19 mouse cellular contexts compared by ENCODE assay signal in genomic region chr8:108989841-108990240, GRCm38 (mm10).
"Had no signal": no experiment of that assay in that cellular context is flagged by ENCODE, and none has a peak within 500 bp of the region (broad histone marks: within the 10 kb centered on the region; RNA-seq: fewer than 3 reads in every experiment).

No protein-coding gene starts in this region.

- H3K9me3 ChIP-seq: neural tube, embryonic 12.5 days; neural tube, embryonic 15.5 days; stomach, embryonic 15.5 days had no signal

- H3K4me2 ChIP-seq: midbrain, embryonic 11.5 days; neural tube, embryonic 12.5 days; neural tube, embryonic 15.5 days; stomach, embryonic 15.5 days had no signal

- H3K27ac ChIP-seq: layer of hippocampus, adult 2 months; left cerebral cortex, adult 2 months; liver, embryonic 14.5 days; neural tube, embryonic 12.5 days; neural tube, embryonic 15.5 days; stomach, embryonic 15.5 days had no signal

- H3K4me1 ChIP-seq: neural tube, embryonic 12.5 days; neural tube, embryonic 15.5 days; stomach, embryonic 15.5 days had no signal

- H3K9ac ChIP-seq: liver, embryonic 14.5 days; neural tube, embryonic 12.5 days; neural tube, embryonic 15.5 days; stomach, embryonic 15.5 days had no signal

- H3K4me3 ChIP-seq: layer of hippocampus, adult 2 months; left cerebral cortex, adult 2 months; neural tube, embryonic 12.5 days; neural tube, embryonic 15.5 days; stomach, embryonic 15.5 days had no signal

- H3K27me3 ChIP-seq: neural tube, embryonic 12.5 days; neural tube, embryonic 15.5 days; stomach, embryonic 15.5 days had no signal

- H3K36me3 ChIP-seq: neural tube, embryonic 12.5 days; neural tube, embryonic 15.5 days; stomach, embryonic 15.5 days had no signal

- DNase-seq: kidney, adult 18-20 months; kidney, adult 9 months; kidney, postnatal 14 days; kidney, postnatal 4 days; layer of hippocampus, postnatal 36 days; lung, adult 2 months; lung, postnatal 4 days; midbrain, embryonic 14.5 days; right cerebral cortex, adult 18-20 months; right cerebral cortex, postnatal 14 days; right cerebral cortex, postnatal 4 days; thymus, postnatal 25 days had no signal
